Mouse (Mus musculus) granulocyte monocyte progenitor cell, adult 5-6 weeks (primary cell): ENCODE measurements around the gene Adk. TPM values are rescaled to one million over a fixed set of nuclear protein-coding genes. Genes with fewer than 3 reads are reported as not detected.

Experiments used
- ATAC-seq: replicated peaks from 2 replicates; pipeline ENCODE4 v1.8.0; 2016; ENCODE audit warnings: mild to moderate bottlenecking, moderate TSS enrichment, inconsistent platforms; ENCODE audit not compliant: poor library complexity, severe bottlenecking
- total RNA-seq, 2 experiments: library from RNA; stranded (forward) in 1 of 2; stranded (reverse) in 1 of 2; fragments of 200-712, 200-1000 nt in 1 of 2; fragments of >200 nt in 1 of 2; fragmentation: Nextera tagmentation in 1 of 2; gene quantifications; 2 replicates each; pipeline ENCODE4 v1.2.3; 2014 to 2017

Adk gene
- total RNA-seq, 2 experiments from 2014 or later = 73.1 to 96.7 TPM

- ATAC-seq = no peak
Observed at GRCm38 (mm10) chr14:21096279-21096678, 43.9 kb downstream of the Adk start.

GRCm38 (mm10) chr14:21096689-21097088 lies 44.3 kb downstream of the Adk start:
- ATAC-seq = no peak

- no peak for ATAC-seq
Observed at GRCm38 (mm10) chr14:21099371-21099770, 47.0 kb downstream of the Adk start.

- no peak for ATAC-seq
Observed at GRCm38 (mm10) chr14:21100876-21101275, 48.5 kb downstream of the Adk start.

GRCm38 (mm10) chr14:21101562-21101961 lies 49.2 kb downstream of the Adk start:
- ATAC-seq = peak; percentile 35; the same call in 1 of the 2 replicates

GRCm38 (mm10) chr14:21102666-21103203 lies 50.4 kb downstream of the Adk start:
- no peak for ATAC-seq

- ATAC-seq = no peak
Observed at GRCm38 (mm10) chr14:21105049-21105448, 52.7 kb downstream of the Adk start.

- ATAC-seq = 0 out of 2 replicates have a peak, but pooled peaks have one; percentile 14
Observed at GRCm38 (mm10) chr14:21106582-21106981, 54.2 kb downstream of the Adk start.

- ATAC-seq = no peak
Observed at GRCm38 (mm10) chr14:21107551-21107950, 55.2 kb downstream of the Adk start.

GRCm38 (mm10) chr14:21110492-21110891 lies 58.1 kb downstream of the Adk start:
- no peak for ATAC-seq

- ATAC-seq = no peak
Observed at GRCm38 (mm10) chr14:21111500-21111899, 59.1 kb downstream of the Adk start.

GRCm38 (mm10) chr14:21112174-21112573 lies 59.8 kb downstream of the Adk start:
- no peak for ATAC-seq

GRCm38 (mm10) chr14:21112742-21113141 lies 60.4 kb downstream of the Adk start:
- no peak for ATAC-seq

GRCm38 (mm10) chr14:21114339-21114738 lies 62.0 kb downstream of the Adk start:
- no peak for ATAC-seq

- no peak for ATAC-seq
Observed at GRCm38 (mm10) chr14:21115318-21115717, 62.9 kb downstream of the Adk start.

GRCm38 (mm10) chr14:21115888-21116460 lies 63.6 kb downstream of the Adk start:
- ATAC-seq = no peak

GRCm38 (mm10) chr14:21118095-21118494 lies 65.7 kb downstream of the Adk start:
- ATAC-seq = no peak

- no peak for ATAC-seq
Observed at GRCm38 (mm10) chr14:21119653-21120313, 67.4 kb downstream of the Adk start.

- ATAC-seq = no peak
Observed at GRCm38 (mm10) chr14:21120473-21120872, 68.1 kb downstream of the Adk start.

- no peak for ATAC-seq
Observed at GRCm38 (mm10) chr14:21127215-21127614, 74.8 kb downstream of the Adk start.

GRCm38 (mm10) chr14:21136906-21137305 lies 84.5 kb downstream of the Adk start:
- ATAC-seq = peak; percentile 82

- ATAC-seq = no peak
Observed at GRCm38 (mm10) chr14:21142603-21143002, 90.2 kb downstream of the Adk start.
